Mouse (Mus musculus): Measurements from ENCODE around the gene Polg.

DNA sequence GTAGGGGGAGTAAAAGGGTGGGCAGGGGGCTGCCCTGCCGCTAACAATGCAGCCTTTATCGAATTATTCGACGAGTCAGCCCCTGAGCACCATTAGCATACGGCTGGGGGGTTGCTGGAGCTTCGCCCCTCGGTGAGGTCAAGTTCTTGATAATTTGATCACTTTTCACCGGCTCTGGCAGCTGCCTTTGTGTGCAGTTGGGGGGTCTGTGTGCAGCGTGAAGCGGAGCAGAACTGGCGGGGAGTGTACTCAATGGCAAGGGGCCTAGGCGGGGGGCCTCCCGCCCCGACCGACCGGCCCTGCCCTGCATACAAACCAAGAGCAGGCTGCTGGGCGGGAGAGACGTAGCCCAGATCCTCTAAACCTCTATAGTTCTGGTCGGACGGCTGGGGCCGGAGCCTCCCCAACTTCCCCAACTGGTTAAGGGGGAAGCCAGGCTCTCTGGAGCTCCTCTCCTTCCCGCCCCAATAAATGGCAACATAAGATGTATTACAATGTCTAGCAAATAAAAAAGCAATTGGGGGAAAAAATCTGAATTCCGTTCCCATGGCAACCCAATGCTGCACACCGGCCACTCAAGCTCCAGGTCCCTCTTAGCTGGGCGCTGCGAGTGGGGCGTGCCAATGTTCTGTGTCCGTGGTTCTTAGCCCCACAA, 39.8 kb upstream of the Polg start:
- TF ChIP-seq CTCF (IDR thresholded peaks at IDR 0.05; ENCODE audit: low read depth): no peak
- no peak for TF ChIP-seq EP300 (IDR thresholded peaks at IDR 0.05; ENCODE audit: low read depth)

Data from liver, postnatal 0 days (tissue).